Comparison of ENCODE assay signal across 24 mouse cellular contexts in genomic region chr19:11745680-11746079, GRCm38 (mm10). TPM values are rescaled to one million over a fixed set of nuclear protein-coding genes. Genes with fewer than 3 reads are reported as not detected.
"Had no signal": no experiment of that assay in that cellular context is flagged by ENCODE, and none has a peak within 500 bp of the region (broad histone marks: within the 10 kb centered on the region; RNA-seq: fewer than 3 reads in every experiment).

No protein-coding gene starts in this region.

- ATAC-seq: inflammation-experienced regulatory T-cells, adult 6 months; intestine, embryonic 16.5 days; lung, postnatal 0 days had no signal

- H3K27ac ChIP-seq: kidney, postnatal 0 days; limb, embryonic 10.5 days; limb, embryonic 13.5 days; macrophage; stomach, embryonic 15.5 days had no signal

- H3K27me3 ChIP-seq: limb, embryonic 13.5 days; stomach, embryonic 15.5 days had no signal

- H3K9ac ChIP-seq: limb, embryonic 13.5 days; lung, embryonic 14.5 days; stomach, embryonic 15.5 days had no signal

- H3K36me3 ChIP-seq: limb, embryonic 10.5 days; limb, embryonic 13.5 days; stomach, embryonic 15.5 days had no signal

- H3K4me1 ChIP-seq: limb, embryonic 10.5 days; limb, embryonic 13.5 days; megakaryocyte, embryonic 14.5 days; stomach, embryonic 15.5 days had no signal

- DNase-seq: kidney, adult 2 months; kidney, postnatal 36 days; lung, embryonic 14.5 days; midbrain, embryonic 14.5 days; thymus, postnatal 36 days had no signal

- H3K4me2 ChIP-seq: limb, embryonic 13.5 days; lung, embryonic 14.5 days; midbrain, embryonic 11.5 days; stomach, embryonic 15.5 days had no signal

- H3K9me3 ChIP-seq: limb, embryonic 10.5 days; limb, embryonic 13.5 days; megakaryocyte, embryonic 14.5 days; stomach, embryonic 15.5 days had no signal

- H3K4me3 ChIP-seq: limb, embryonic 10.5 days; limb, embryonic 13.5 days; megakaryocyte, embryonic 14.5 days; stomach, embryonic 15.5 days had no signal

RNA-seq across cellular contexts. Expression of gene Gif, which starts 1.7 kb away (rescaled TPM):
- total RNA-seq: layer of hippocampus, postnatal 25 days; left cerebral cortex, adult 18-20 months; left cerebral cortex, postnatal 25 days; liver, adult 2 months; midbrain, postnatal 0 days had no signal
- polyA plus RNA-seq: inflammation-experienced regulatory T-cells, adult 6 months; intestine, embryonic 16.5 days; kidney, adult 2 months; kidney, embryonic 14.5 days; kidney, postnatal 0 days; limb, embryonic 10.5 days; limb, embryonic 13.5 days; liver, adult 2 months; macrophage; midbrain, embryonic 11.5 days; midbrain, embryonic 14.5 days; midbrain, postnatal 0 days; neural tube, embryonic 11.5 days; neural tube, embryonic 14.5 days had no signal

RNA-seq across cellular contexts. Expression of gene Oosp3, which starts 48.8 kb away (rescaled TPM):
- total RNA-seq: layer of hippocampus, postnatal 25 days; left cerebral cortex, adult 18-20 months; left cerebral cortex, postnatal 25 days; liver, adult 2 months; midbrain, postnatal 0 days had no signal
- polyA plus RNA-seq: inflammation-experienced regulatory T-cells, adult 6 months; intestine, embryonic 16.5 days; kidney, adult 2 months; kidney, embryonic 14.5 days; kidney, postnatal 0 days; limb, embryonic 10.5 days; limb, embryonic 13.5 days; liver, adult 2 months; lung, embryonic 14.5 days; lung, postnatal 0 days; macrophage; midbrain, embryonic 11.5 days; midbrain, embryonic 14.5 days; midbrain, postnatal 0 days; neural tube, embryonic 11.5 days; neural tube, embryonic 14.5 days; small intestine, adult 2 months; stomach, embryonic 15.5 days had no signal

RNA-seq across cellular contexts. Expression of gene Oosp1, which starts 54.7 kb away (rescaled TPM):
- total RNA-seq: layer of hippocampus, postnatal 25 days; left cerebral cortex, adult 18-20 months; left cerebral cortex, postnatal 25 days; liver, adult 2 months; midbrain, postnatal 0 days had no signal
- polyA plus RNA-seq: inflammation-experienced regulatory T-cells, adult 6 months; intestine, embryonic 16.5 days; kidney, adult 2 months; kidney, embryonic 14.5 days; kidney, postnatal 0 days; limb, embryonic 10.5 days; limb, embryonic 13.5 days; liver, adult 2 months; lung, embryonic 14.5 days; lung, postnatal 0 days; macrophage; midbrain, embryonic 11.5 days; midbrain, embryonic 14.5 days; midbrain, postnatal 0 days; neural tube, embryonic 11.5 days; neural tube, embryonic 14.5 days; stomach, embryonic 15.5 days had no signal
